Mouse (Mus musculus): ENCODE data around the gene Aurkaip1.

Aurkaip1 gene

DNA sequence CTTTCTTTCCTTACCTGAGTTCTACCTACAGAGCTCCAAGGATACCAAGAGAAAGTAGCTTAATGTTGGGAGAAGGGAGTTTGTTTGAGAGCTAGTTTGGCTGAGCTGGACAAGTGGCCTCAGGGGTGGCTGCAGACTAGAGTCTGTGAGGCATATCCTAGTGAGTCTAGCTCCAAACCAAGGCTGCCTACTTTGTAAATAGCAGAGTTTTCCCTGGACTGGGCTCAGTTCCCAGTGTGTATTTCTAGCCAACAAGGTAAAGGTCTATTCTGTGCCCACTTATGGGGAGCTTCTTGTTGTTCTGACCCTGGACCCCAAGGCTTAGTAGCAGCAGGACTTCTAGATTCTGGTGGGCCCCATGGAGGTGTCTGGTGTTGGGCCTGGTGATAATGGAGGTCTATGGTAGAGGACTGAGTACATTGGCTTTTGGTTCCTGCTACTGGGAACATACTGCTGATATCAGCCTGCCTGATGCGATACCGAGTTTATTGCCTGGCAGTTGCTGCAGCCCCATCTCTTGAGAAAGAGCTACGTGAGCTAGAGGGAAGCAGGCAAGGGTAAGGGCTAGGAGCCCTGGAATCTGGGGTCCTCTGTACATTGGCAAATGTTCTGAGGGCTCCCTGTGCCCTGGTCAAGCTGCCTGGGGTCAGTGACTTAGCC lies 18.9 kb downstream of the Aurkaip1 start:
- in situ Hi-C loops (cut with MboI; ENCODE audit: low sequenced_read_pairs): no loop called here

DNA sequence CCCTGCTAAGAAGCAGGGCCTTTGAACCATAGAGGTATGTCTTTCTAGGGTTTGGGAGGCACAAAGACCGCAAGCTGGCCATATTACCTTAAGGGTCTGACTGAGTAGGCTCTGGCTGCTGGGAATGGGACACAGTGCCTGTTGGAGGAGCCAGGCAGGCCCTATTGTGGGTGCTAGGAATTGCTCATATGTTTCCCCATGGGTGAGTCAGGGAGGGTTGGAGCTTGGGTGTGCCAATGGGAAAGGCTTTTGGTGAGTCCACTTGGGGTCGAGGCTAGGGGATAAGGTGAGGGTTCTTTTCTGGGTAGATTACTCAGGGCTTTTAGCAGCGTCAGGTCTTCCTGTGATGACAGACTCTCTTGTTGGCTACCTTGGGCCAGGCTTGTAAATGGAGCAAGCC lies 20.3 kb downstream of the Aurkaip1 start:
- in situ Hi-C loops (cut with MboI; ENCODE audit: low sequenced_read_pairs): no loop called here

DNA sequence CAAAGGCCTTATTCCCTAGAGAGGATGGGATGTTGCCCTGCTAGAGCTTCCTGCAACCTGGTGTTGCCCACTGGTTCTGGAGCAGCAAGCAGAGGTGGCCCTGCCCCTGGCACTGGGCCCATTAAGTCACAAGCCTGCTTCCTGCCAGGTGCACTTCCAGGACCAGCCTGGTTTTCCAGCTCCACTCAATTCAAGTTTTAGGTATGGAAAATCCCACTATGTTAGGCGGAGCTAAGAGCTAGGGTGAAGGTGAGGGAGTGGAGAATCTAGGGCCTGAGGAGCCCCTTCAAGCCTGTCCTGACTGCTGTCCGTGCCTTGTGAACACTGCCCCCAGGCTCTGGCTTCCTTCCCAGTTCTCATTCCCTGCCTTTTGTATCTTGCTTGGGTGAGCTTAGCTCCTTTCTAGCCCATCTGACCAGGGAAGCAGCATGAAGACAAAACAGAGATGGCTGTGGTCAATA lies 20.9 kb downstream of the Aurkaip1 start:
- in situ Hi-C loops (cut with MboI; ENCODE audit: low sequenced_read_pairs): no loop called here

DNA sequence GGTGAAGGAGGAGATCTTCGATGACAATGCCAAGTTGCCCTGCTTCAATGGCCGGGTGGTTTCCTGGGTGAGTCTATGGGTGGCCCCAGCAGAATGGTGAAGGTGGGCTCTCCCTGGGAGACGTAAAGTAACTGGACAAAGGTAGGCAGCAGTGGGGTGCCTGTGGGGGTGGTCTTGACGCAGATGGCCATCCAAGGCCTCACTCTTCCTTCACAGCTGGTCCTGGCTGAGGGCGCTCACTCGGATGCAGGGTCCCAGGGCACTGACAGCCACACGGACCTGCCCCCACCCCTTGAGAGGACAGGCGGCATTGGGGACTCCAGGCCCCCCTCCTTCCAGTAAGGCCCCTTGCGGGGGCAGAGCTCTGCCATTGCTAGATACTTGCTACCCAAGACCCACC lies 22.3 kb downstream of the Aurkaip1 start:
- in situ Hi-C loops (cut with MboI; ENCODE audit: low sequenced_read_pairs): no loop called here

DNA sequence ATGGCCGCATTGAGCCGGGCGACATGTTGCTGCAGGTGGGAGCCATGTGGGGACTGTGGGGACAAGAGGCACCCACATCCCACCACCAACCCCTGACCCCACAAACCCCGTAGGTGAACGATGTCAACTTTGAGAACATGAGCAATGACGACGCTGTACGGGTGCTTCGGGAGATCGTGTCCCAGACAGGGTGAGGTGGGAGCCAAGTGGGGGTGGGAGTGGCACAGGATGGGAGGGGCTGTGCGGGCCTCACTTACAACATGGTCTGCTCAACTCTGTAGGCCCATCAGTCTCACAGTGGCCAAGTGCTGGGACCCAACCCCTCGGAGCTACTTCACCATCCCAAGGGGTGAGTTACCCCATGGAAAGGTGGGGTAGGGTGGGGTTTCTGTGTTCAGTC lies 23.9 kb downstream of the Aurkaip1 start:
- in situ Hi-C loops (cut with MboI; ENCODE audit: low sequenced_read_pairs): no loop called here

DNA sequence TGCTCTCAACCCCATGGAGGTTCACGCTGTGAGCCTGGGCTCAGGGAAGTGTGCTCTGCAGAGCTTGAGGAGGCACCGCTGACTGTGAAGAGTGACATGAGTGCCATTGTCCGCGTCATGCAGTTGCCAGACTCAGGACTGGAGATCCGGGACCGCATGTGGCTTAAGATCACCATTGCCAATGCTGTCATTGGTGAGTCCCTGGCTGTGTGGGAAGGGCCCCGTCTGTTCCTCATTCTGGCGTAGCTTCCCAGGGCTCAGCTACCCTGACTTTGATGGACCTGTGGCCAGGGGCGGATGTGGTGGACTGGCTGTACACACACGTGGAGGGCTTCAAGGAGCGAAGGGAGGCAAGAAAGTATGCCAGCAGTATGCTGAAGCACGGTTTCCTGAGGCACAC lies 25.0 kb downstream of the Aurkaip1 start:
- in situ Hi-C loops (cut with MboI; ENCODE audit: low sequenced_read_pairs): no loop called here

DNA sequence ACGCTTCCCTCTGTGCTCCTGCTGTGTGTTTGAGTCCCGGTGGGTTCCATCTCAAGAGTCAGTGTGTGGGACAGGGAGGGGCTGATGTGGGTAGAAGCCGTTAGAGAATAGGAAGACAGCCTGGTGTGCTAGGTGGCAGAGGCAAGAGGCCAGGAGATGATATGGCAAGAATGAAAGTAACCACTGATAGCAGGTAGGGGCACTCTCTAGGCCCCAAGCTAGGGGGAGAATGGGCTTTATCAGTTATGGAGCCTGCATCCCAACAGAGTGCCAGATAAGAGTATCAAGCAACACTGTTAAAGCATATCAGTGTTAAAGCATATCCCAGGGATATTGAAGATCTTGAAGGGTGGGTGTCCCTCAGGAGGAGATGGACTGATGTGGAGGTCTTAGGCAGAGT lies 25.8 kb downstream of the Aurkaip1 start:
- in situ Hi-C loops (cut with MboI; ENCODE audit: low sequenced_read_pairs): no loop called here

DNA sequence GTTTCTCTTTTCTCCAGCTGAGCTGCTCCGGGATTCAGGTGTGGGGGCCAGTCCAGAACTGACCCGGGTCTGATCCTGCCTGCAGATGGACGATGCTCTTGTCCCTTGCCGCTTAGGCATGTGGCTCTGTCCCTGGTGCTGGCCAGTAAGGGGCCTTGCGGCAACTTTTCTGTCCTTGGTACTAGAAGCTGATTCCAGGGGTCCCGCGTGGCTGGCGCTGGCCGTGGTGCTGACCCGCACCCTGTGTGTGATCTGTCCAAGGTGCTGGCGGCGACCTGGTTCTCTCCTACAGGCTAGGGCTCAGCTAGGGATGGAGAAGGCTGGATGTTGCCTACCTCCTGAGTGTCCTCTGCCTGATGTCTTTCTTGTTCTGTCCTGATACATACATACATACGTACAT lies 28.2 kb downstream of the Aurkaip1 start:
- in situ Hi-C loops (cut with MboI; ENCODE audit: low sequenced_read_pairs): no loop called here

DNA sequence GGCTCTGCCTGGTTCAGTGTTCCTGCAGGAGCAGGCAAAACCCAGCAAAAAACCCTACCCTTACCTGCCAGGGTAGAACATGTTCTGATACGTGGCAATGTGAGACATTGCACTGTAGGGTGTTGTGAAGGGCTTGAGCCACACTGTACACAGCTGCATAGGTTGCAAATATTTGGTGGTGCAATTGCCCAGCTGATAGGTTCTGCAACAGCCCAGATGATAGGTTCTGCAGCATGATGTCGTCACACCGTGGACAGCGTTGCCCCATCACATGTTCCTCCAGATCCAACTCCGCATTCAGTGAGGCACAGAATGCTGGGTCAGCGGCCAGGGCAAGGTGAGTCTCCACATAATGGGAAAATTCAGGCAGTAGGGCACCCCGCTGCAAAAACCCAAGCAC lies 30.7 kb downstream of the Aurkaip1 start:
- in situ Hi-C loops (cut with MboI; ENCODE audit: low sequenced_read_pairs): no loop called here

DNA sequence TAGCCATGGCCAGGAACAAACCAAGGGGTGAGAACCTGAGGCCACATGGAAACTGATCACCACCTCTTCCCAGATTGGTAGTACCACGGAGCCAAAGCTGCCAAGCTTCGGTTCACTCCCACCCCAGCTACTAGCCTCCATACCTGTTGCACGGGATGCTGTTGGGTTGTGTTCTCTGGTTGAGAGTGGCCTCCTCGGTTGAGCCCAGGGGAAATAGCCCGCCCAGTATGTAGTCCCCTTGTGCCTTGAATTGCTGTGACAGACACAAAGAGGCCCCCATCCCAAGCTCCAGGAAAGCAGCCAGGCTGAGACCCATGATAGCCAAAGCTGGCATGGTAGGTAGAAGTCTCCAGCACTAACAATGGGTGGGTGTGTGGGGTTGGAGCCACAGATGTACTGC lies 31.9 kb downstream of the Aurkaip1 start, which contains the start of gene Tas1r3:
Tas1r3 (minus strand) TSS at position 362 of the 400 bp plus-strand sequence.
- in situ Hi-C loops (cut with MboI; ENCODE audit: low sequenced_read_pairs): no loop called here

DNA sequence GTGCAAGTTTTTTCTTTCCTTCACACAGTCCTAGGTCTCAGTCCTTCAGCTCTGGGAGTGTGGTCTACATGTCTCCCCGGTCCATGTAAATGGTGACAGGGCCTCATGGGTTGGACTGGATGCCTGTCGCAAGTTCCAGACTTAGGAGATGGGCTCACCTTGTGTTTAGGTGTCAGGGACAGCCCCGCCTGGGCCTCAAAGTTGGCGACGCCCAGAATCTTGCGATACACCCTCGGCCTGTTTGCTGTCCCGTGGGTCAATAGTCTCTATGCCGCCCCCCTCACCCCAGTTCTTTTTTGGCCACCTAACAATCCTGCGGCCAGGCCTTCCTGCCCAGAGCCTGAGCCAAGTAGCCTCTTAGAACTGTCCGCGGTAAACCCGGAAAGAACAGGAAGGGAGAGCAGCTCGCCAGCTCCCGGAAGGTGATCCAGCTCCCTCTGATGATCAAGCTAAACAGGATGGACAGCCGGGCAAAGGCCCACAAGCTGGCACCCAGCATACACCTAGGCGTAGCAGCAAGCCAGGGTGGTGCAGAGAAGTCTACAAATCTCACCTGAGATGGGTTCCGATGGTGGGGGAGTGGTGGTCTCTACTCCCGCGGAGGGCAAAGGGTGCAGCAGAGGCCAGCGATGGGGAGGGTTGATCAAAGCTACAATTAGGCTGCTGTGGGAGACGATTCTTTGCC lies 37.7 kb downstream of the Aurkaip1 start:
- in situ Hi-C loops (cut with MboI; ENCODE audit: low sequenced_read_pairs): no loop called here

DNA sequence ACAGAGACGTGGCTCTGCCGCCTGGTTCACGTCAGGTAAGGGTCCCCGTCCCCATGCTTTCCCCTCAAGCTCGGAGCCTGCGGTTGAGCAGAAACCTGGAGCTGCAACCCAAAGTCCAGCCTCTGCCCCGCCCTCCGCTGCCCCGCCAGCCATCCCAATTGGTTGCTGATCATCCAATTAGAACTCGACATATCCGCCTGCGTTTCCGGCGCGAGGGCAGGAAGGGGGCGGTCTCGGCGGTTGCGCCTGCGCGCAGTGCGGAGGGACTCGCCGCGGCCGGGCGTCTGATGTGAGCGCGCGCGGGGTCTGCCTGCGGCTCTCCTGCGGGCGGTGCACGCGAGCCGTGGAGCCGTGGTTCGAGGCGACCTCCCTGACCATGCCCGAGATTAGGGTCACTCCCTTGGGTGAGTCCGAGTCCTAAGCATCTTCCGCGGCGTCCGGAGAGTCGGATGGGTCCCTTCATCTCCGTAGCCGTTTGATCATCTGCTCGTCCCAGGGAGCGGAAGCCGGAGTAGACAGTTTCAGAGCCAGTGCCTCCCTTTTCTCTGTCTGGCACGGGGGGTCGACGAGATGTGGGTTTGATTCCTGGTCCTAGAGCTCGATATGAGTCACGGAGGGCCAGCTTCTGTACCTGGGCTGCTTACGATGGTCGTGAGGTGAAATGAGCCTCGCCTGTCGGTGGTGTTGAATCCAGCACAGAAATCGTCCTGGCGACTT lies 38.4 kb downstream of the Aurkaip1 start, which contains the start of the genes Cptp and Ints11:
Cptp (minus strand) TSS at position 124 of the 717 bp plus-strand sequence.
Ints11 (plus strand) TSS at position 230 of the 717 bp plus-strand sequence.
- in situ Hi-C loops (cut with MboI; ENCODE audit: low sequenced_read_pairs): no loop called here

DNA sequence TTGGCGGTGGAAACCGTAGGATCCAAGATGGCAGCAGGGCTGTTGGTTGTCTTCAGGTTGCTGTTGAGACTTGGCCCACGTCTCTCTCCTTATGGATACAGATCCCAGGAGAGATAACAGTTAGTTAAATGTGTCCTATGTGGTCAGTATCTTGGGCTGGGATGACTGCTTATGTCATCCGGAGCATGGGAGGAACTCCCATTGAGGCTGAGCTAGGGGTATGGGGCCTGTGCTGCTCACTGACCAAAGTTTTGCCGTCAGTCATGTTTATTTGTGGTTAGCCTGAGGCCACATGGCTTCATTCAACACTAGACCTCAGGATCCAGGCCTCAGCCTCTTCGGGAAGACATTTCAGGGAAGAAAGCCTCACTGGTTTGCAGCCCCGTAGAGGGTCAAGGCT lies 40.3 kb downstream of the Aurkaip1 start:
- in situ Hi-C loops (cut with MboI; ENCODE audit: low sequenced_read_pairs): no loop called here
